Mouse (Mus musculus): Measurements from ENCODE around the gene Grasp.

- TF ChIP-seq CTCF (conservative IDR thresholded peaks at IDR 0.05 in 1 of 2, IDR thresholded peaks at IDR 0.05 in 1 of 2; ENCODE audit: low read depth in 2 of 2, low read length in 2 of 2) (peak in 1 of 2 experiments; percentile 38; a peak in 2 of 4 replicates), TCF12 (IDR thresholded peaks at IDR 0.05; ENCODE audit: low read depth, low read length) (no peak), MAX (IDR thresholded peaks at IDR 0.05; ENCODE audit: low read length) (no peak), ETS1 (conservative IDR thresholded peaks at IDR 0.05; ENCODE audit: low read depth, low read length) (no peak), GABPA (IDR thresholded peaks at IDR 0.05; ENCODE audit: insufficient replicate concordance, low read depth, low read length) (no peak), UBTF (IDR thresholded peaks at IDR 0.05; ENCODE audit: low read depth, low read length) (no peak), POLR2A (IDR thresholded peaks at IDR 0.05; ENCODE audit: low read depth, low read length) (no peak), JUN (IDR thresholded peaks at IDR 0.05; ENCODE audit: insufficient read depth, low read depth, low read length) (no peak), SIN3A (IDR thresholded peaks at IDR 0.05; ENCODE audit: low read length) (no peak), EP300 (IDR thresholded peaks at IDR 0.05; ENCODE audit: low read length) (no peak), KAT2A (IDR thresholded peaks at IDR 0.05; ENCODE audit: insufficient replicate concordance, low read length) (no peak)
Observed at GRCm38 (mm10) chr15:101233641-101234275, 9.8 kb downstream of the Grasp start.
